ENCODE assay signal across 30 mouse cellular contexts in the genomic region with DNA sequence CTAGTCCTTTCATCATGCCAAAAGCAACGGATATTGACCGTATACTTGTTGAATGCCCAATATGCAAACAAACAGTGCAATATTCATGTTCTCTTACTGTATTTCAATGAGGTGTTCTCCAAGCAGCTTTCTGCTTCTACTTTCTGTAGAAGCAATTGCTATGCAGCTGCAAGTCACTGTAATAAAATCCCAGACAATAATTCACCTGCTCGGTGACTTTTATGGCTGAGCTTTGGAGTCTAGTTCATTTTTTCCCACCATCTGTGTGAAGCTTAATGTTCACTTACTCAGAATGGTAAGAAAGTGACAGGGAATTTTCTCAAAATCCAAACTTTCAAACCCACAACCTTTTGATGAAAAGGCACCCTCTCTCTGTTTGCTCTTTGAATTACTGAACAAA.
DNase-seq lines count a peak whose midpoint lies in the region; ATAC-seq and TF ChIP-seq lines count a peak whose summit lies in the region.
"Had no signal": no experiment of that assay in that cellular context is flagged by ENCODE, and none has a peak within 500 bp of the region (broad histone marks: within the 10 kb centered on the region; RNA-seq: fewer than 3 reads in every experiment).

No protein-coding gene starts in this region.

- no peak overlapping the region for H3K4me2 ChIP-seq in limb, embryonic 14.5 days (replicated peaks; ENCODE audit: low read depth, low read length, severe bottlenecking)
- H3K4me2 ChIP-seq in intestine, embryonic 16.5 days (ENCODE audit: low read depth, low read length) = no peak overlapping the region
- H3K4me2 ChIP-seq in neural tube, embryonic 15.5 days = no peak overlapping the region
- H3K4me2 ChIP-seq: forebrain, embryonic 13.5 days; heart, embryonic 12.5 days; hindbrain, embryonic 14.5 days; limb, embryonic 12.5 days; liver, embryonic 11.5 days; lung, embryonic 15.5 days; midbrain, embryonic 11.5 days had no signal

- ATAC-seq in limb, embryonic 14.5 days (ENCODE audit: low FRiP score, low read depth) = no peak
- ATAC-seq in intestine, embryonic 16.5 days = peak; percentile 77
- peak; percentile 69; the same call in 1 of the 2 replicates for ATAC-seq in neural tube, embryonic 15.5 days (ENCODE audit: low FRiP score)
- ATAC-seq: forebrain, embryonic 13.5 days; inflammation-experienced regulatory T-cells, adult 6 months had no signal

- no peak overlapping the region for H3K4me3 ChIP-seq in kidney, adult 2 months (ENCODE audit: insufficient read depth, low read depth, low read length)
- H3K4me3 ChIP-seq in limb, embryonic 14.5 days (replicated peaks; ENCODE audit: low read length) = no peak overlapping the region
- H3K4me3 ChIP-seq in limb, embryonic 10.5 days = no peak overlapping the region
- no peak overlapping the region for H3K4me3 ChIP-seq in intestine, embryonic 16.5 days (ENCODE audit: low read length)
- H3K4me3 ChIP-seq in neural tube, embryonic 15.5 days (replicated peaks) = no peak overlapping the region
- H3K4me3 ChIP-seq: forebrain, embryonic 13.5 days; heart, embryonic 12.5 days; limb, embryonic 12.5 days; lung, embryonic 15.5 days; myocyte had no signal

- TF ChIP-seq CTCF in kidney, adult 2 months (conservative IDR thresholded peaks at IDR 0.05; ENCODE audit: insufficient read depth, insufficient read length, low read depth, low read length) = no peak

- peak; percentile 7 for DNase-seq in kidney, adult 2 months
- DNase-seq in kidney, adult 8-10 months = no peak
- DNase-seq in limb, embryonic 14.5 days (ENCODE audit: low spot score) = peak; percentile 43
- DNase-seq in limb, embryonic 10.5 days (ENCODE audit: low spot score) = no peak
- no peak for DNase-seq in left cerebral cortex, adult 9 months (ENCODE audit: low spot score in 2 of 2)
- no peak for DNase-seq in heart, postnatal 4 days
- DNase-seq: adrenal gland, postnatal 14 days; cerebellum, adult 11 months; cerebellum, adult 9-10 months; cerebellum, postnatal 36 days; gastrocnemius, postnatal 25 days; heart, adult 18-20 months; kidney, postnatal 10 days; layer of hippocampus, postnatal 36 days; right cerebral cortex, adult 18-20 months; right cerebral cortex, postnatal 4 days; thymus, adult 18-20 months; thymus, postnatal 25 days had no signal

- no peaks in the 10 kb centered on the region for H3K4me1 ChIP-seq in kidney, adult 2 months (ENCODE audit: control insufficient read depth, insufficient read depth, low read length)
- H3K4me1 ChIP-seq in limb, embryonic 14.5 days (ENCODE audit: control insufficient read depth, insufficient read depth, low read length) = peaks cover 5% of the 10 kb centered on the region; the same call in 1 of the 2 replicates
- peaks cover 18% of the 10 kb centered on the region for H3K4me1 ChIP-seq in limb, embryonic 10.5 days
- 0 out of 2 replicates have a peak, but pooled peaks cover 6% of the 10 kb centered on the region for H3K4me1 ChIP-seq in intestine, embryonic 16.5 days (ENCODE audit: control insufficient read depth, insufficient read depth, low read length)
- peaks cover 6% of the 10 kb centered on the region; the same call in 1 of the 2 replicates for H3K4me1 ChIP-seq in neural tube, embryonic 15.5 days
- H3K4me1 ChIP-seq: heart, embryonic 12.5 days; lung, embryonic 15.5 days had no signal

- H3K36me3 ChIP-seq in kidney, adult 2 months (ENCODE audit: control insufficient read depth, insufficient read depth, low read length) = no peaks in the 10 kb centered on the region
- H3K36me3 ChIP-seq in limb, embryonic 14.5 days (ENCODE audit: control insufficient read depth, insufficient read depth, low read length) = no peaks in the 10 kb centered on the region
- no peaks in the 10 kb centered on the region for H3K36me3 ChIP-seq in limb, embryonic 10.5 days
- H3K36me3 ChIP-seq in intestine, embryonic 16.5 days (ENCODE audit: control insufficient read depth, insufficient read depth, low read length) = no peaks in the 10 kb centered on the region
- H3K36me3 ChIP-seq in neural tube, embryonic 15.5 days = no peaks in the 10 kb centered on the region
- H3K36me3 ChIP-seq: heart, embryonic 12.5 days; limb, embryonic 12.5 days; lung, embryonic 15.5 days had no signal

- 43% methylated on average over 3 of the region's 3 CpGs for WGBS in kidney, adult 2 months
- WGBS in limb, embryonic 14.5 days = 39% methylated on average over 3 of the region's 3 CpGs
- 79% methylated on average over 3 of the region's 3 CpGs for WGBS in limb, embryonic 10.5 days
- WGBS in intestine, embryonic 16.5 days = 60% methylated on average over 3 of the region's 3 CpGs
- WGBS in neural tube, embryonic 15.5 days = 41% methylated on average over 3 of the region's 3 CpGs

- H3K9me3 ChIP-seq in limb, embryonic 14.5 days (ENCODE audit: control insufficient read depth, low read length) = no peaks in the 10 kb centered on the region
- no peaks in the 10 kb centered on the region for H3K9me3 ChIP-seq in limb, embryonic 10.5 days (replicated peaks)
- no peaks in the 10 kb centered on the region for H3K9me3 ChIP-seq in intestine, embryonic 16.5 days (ENCODE audit: control insufficient read depth, low read length)
- H3K9me3 ChIP-seq in neural tube, embryonic 15.5 days (replicated peaks) = no peaks in the 10 kb centered on the region
- H3K9me3 ChIP-seq: forebrain, embryonic 13.5 days; heart, embryonic 12.5 days; limb, embryonic 12.5 days; lung, embryonic 15.5 days had no signal

- no peaks in the 10 kb centered on the region for H3K27me3 ChIP-seq in kidney, adult 2 months (replicated peaks; ENCODE audit: control insufficient read depth, insufficient read depth, low read length)
- no peaks in the 10 kb centered on the region for H3K27me3 ChIP-seq in limb, embryonic 14.5 days (ENCODE audit: control insufficient read depth, insufficient read depth, low read length)
- no peaks in the 10 kb centered on the region for H3K27me3 ChIP-seq in limb, embryonic 10.5 days (ENCODE audit: low read depth, poor library complexity, severe bottlenecking)
- no peaks in the 10 kb centered on the region for H3K27me3 ChIP-seq in intestine, embryonic 16.5 days (replicated peaks; ENCODE audit: control insufficient read depth, insufficient read depth, low read length)
- no peaks in the 10 kb centered on the region for H3K27me3 ChIP-seq in neural tube, embryonic 15.5 days (replicated peaks)
- H3K27me3 ChIP-seq: forebrain, embryonic 13.5 days; heart, embryonic 12.5 days; limb, embryonic 12.5 days; lung, embryonic 15.5 days had no signal

- no peak overlapping the region for H3K9ac ChIP-seq in limb, embryonic 14.5 days (ENCODE audit: low read depth, low read length, severe bottlenecking)
- no peak overlapping the region for H3K9ac ChIP-seq in intestine, embryonic 16.5 days (ENCODE audit: low read depth, low read length)
- no peak overlapping the region for H3K9ac ChIP-seq in neural tube, embryonic 15.5 days (replicated peaks)
- H3K9ac ChIP-seq: forebrain, embryonic 13.5 days; heart, embryonic 12.5 days; hindbrain, embryonic 14.5 days; limb, embryonic 12.5 days; lung, embryonic 15.5 days had no signal

- no peak overlapping the region for H3K27ac ChIP-seq in kidney, adult 2 months (ENCODE audit: insufficient read depth, low read depth, low read length)
- H3K27ac ChIP-seq in limb, embryonic 14.5 days (replicated peaks; ENCODE audit: low read depth, low read length) = no peak overlapping the region
- H3K27ac ChIP-seq in limb, embryonic 10.5 days = no peak overlapping the region
- no peak overlapping the region for H3K27ac ChIP-seq in intestine, embryonic 16.5 days (ENCODE audit: low read length)
- H3K27ac ChIP-seq in neural tube, embryonic 15.5 days (replicated peaks) = no peak overlapping the region
- H3K27ac ChIP-seq: forebrain, embryonic 13.5 days; hindbrain, embryonic 14.5 days; limb, embryonic 12.5 days; lung, embryonic 15.5 days; stomach, postnatal 0 days had no signal

- TF ChIP-seq POLR2A in kidney, adult 2 months (IDR thresholded peaks at IDR 0.05; ENCODE audit: low read depth, low read length) = no peak
- no peak for TF ChIP-seq POLR2A in limb, embryonic 14.5 days (IDR thresholded peaks at IDR 0.05; ENCODE audit: borderline replicate concordance, extremely low read depth, insufficient read depth, insufficient read length)

Comparison
In these comparisons a context has a peak if more than half of its experiments do, and no peak if none do; other contexts are left out.
1. DNase-seq: peak in kidney, adult 2 months (single experiment) and limb, embryonic 14.5 days (single experiment); none in kidney, adult 8-10 months (0 of 2), limb, embryonic 10.5 days (single experiment), left cerebral cortex, adult 9 months (0 of 2) and heart, postnatal 4 days (single experiment).